Mouse (Mus musculus): Measurements from ENCODE around the gene Resp18. TPM values are rescaled to one million over a fixed set of nuclear protein-coding genes. Genes with fewer than 3 reads are reported as not detected.

Resp18 gene
- total and polyA plus RNA-seq, 3 experiments: not detected

DNA sequence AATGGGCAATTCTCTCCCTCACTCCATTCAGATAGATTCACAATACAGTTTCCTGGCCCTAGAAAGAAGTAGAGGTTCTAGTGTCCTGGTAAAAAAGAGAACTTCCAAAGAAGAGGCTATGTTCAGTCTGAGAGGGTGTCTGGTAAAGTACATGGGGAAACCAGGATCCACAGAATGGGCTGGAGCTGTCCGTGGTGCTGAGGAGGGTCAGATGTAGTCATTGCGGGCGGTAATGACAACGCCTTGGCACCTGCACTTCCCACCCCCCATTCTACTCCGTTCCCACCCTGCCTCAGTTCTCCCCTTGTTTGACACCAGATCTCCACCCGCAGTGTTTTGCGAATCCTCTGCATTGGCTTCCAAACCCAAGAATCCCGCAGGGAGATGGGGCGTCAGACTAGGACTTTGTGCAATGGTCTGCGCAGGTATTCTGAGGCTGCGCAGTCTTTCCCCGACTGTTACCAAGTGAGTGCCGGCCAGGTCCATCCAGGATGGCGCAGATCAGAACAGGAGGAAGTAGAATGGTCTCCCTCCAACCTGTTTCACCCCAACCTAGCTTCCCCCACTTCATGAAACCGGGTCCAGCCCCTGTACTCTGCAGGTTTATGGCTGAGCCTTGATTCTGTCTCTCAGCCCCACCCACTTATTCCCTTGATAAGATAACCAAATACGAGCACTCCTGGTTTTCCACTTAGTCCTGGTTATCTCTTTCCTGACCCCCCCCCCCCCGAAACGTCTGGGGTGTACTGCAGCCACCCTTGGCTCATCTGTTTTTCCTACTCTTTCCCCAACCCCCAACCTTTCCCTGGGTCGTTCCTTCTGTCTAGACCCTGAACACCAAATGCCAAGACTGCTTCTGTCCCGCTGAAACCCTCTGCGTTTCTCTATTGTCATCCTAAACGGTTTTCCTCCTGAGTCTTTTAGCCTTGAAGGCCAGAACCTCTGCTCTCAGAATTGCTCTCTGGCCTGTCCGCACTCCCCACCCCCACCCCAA, 723 bp downstream of the Resp18 start:
- in situ Hi-C loops (cut with MboI; ENCODE audit: low pct_ligation_motif_present, low pct_unique_long_range_greater_than_20kb, low sequenced_read_pairs) (no loop called here), dilution Hi-C loops (cut with MboI; ENCODE audit: extremely low pct_ligation_motif_present, extremely low pct_unique_long_range_greater_than_20kb, low sequenced_read_pairs) (no loop called here)
- Histone ChIP-seq H3K9ac (ENCODE audit: insufficient read depth, low read depth) (no peak overlapping the region), H3K4me3 (replicated peaks in 1 of 3; ENCODE audit: low read depth in 2 of 3, low read length in 2 of 3, poor library complexity in 1 of 3) (no peak overlapping the region), H3K27me3 (replicated peaks) (peaks cover 56% of the 10 kb centered on the region), H3K27ac (ENCODE audit: insufficient read depth, low read depth) (no peak overlapping the region), H3K4me2 (ENCODE audit: insufficient read depth, low read depth, poor library complexity, severe bottlenecking) (no peak overlapping the region), H3K36me3 (replicated peaks in 1 of 2; ENCODE audit: control insufficient read depth in 1 of 2, insufficient read depth in 1 of 2, low read length in 1 of 2) (no peaks in the 10 kb centered on the region), H3K4me1 (ENCODE audit: control insufficient read depth in 1 of 2, insufficient read depth in 2 of 2) (no peaks in the 10 kb centered on the region), H3K9me3 (replicated peaks; ENCODE audit: low read length) (peaks cover 13% of the 10 kb centered on the region), H3K79me2 (replicated peaks; ENCODE audit: control insufficient read depth, extremely low read depth, insufficient read depth, poor library complexity, severe bottlenecking) (no peaks in the 10 kb centered on the region)
- peak; percentile 31 for DNase-seq (ENCODE audit: extremely low read depth)
- TF ChIP-seq ZC3H11A (IDR thresholded peaks at IDR 0.05; ENCODE audit: low read depth, low read length) (no peak), E2F4 (IDR thresholded peaks at IDR 0.05; ENCODE audit: insufficient replicate concordance, low read depth, low read length) (no peak), RCOR1 (conservative IDR thresholded peaks at IDR 0.05; ENCODE audit: low read depth, low read length) (no peak)

- Histone ChIP-seq H3K9me3 (replicated peaks; ENCODE audit: low read length) (no peaks in the 10 kb centered on the region), H3K27me3 (replicated peaks) (peaks cover 67% of the 10 kb centered on the region), H3K27ac (ENCODE audit: insufficient read depth, low read depth) (no peak within 1 kb of the TSS), H3K4me1 (ENCODE audit: control insufficient read depth in 1 of 2, insufficient read depth in 2 of 2) (no peaks in the 10 kb centered on the region), H3K4me3 (replicated peaks in 1 of 3; ENCODE audit: low read depth in 2 of 3, low read length in 2 of 3, poor library complexity in 1 of 3) (no peak within 1 kb of the TSS), H3K9ac (ENCODE audit: insufficient read depth, low read depth) (no peak within 1 kb of the TSS), H3K36me3 (replicated peaks in 1 of 2; ENCODE audit: control insufficient read depth in 1 of 2, insufficient read depth in 1 of 2, low read length in 1 of 2) (no peaks in the 10 kb centered on the region), H3K4me2 (ENCODE audit: insufficient read depth, low read depth, poor library complexity, severe bottlenecking) (no peak within 1 kb of the TSS), H3K79me2 (replicated peaks; ENCODE audit: control insufficient read depth, extremely low read depth, insufficient read depth, poor library complexity, severe bottlenecking) (no peaks in the 10 kb centered on the region)
- dilution Hi-C loops (cut with MboI; ENCODE audit: extremely low pct_ligation_motif_present, extremely low pct_unique_long_range_greater_than_20kb, low sequenced_read_pairs) (no loop called here), in situ Hi-C loops (cut with MboI; ENCODE audit: low pct_ligation_motif_present, low pct_unique_long_range_greater_than_20kb, low sequenced_read_pairs) (loop anchor here (25.0 kb wide), 1 partner anchor 327 kb away; the partner anchor contains the start of gene Cfap65)
- TF ChIP-seq PAX5 (IDR thresholded peaks at IDR 0.05; ENCODE audit: low read length) (no peak), ZMIZ1 (IDR thresholded peaks at IDR 0.05; ENCODE audit: low read depth, low read length) (no peak), ETS1 (conservative IDR thresholded peaks at IDR 0.05; ENCODE audit: low read depth, low read length) (no peak), CTCF (conservative IDR thresholded peaks at IDR 0.05 in 1 of 2, IDR thresholded peaks at IDR 0.05 in 1 of 2; ENCODE audit: low read depth in 2 of 2, low read length in 2 of 2) (no peak), MAFK (IDR thresholded peaks at IDR 0.05; ENCODE audit: insufficient replicate concordance, low read length) (no peak), CHD2 (IDR thresholded peaks at IDR 0.05; ENCODE audit: low read length) (no peak), TCF12 (IDR thresholded peaks at IDR 0.05; ENCODE audit: low read depth, low read length) (no peak)
- DNase-seq (ENCODE audit: extremely low read depth): no peak
Observed at GRCm38 (mm10) chr1:75264091-75264880, 13.9 kb downstream of the Resp18 start, which contains the start of gene Ptprn. TSS of gene Ptprn (minus strand) at chr1:75264502.

Data from CH12.LX (cell line).